Mouse (Mus musculus) MEL-GATA-1-ER (cell line): ENCODE results near the gene Angel1.

ENCODE experiments used
- DNase-seq: peaks from one replicate; pipeline ENCODE4 v3.0.0-alpha.2; 2012; ENCODE audit warnings: low read depth; ENCODE audit errors: extremely low read depth

Gene Angel1

GRCm38 (mm10) chr12:86679991-86680491 is 46.2 kb downstream of the Angel1 start:
- DNase-seq: no peak

- DNase-seq: no peak
These were observed 46.7 kb downstream of the Angel1 start for GRCm38 (mm10) chr12:86679546-86679930.

- DNase-seq: no peak
These were observed 47.4 kb downstream of the Angel1 start, which contains the start of gene Vash1 for GRCm38 (mm10) chr12:86678591-86679545. Gene Vash1 (plus strand): TSS chr12:86678700.

GRCm38 (mm10) chr12:86672507-86672906 is 53.8 kb downstream of the Angel1 start:
- DNase-seq: no peak

- DNase-seq: no peak
These were observed 54.2 kb downstream of the Angel1 start for GRCm38 (mm10) chr12:86672105-86672504.

- no peak for DNase-seq
These were observed 57.9 kb downstream of the Angel1 start for GRCm38 (mm10) chr12:86668404-86668803.

GRCm38 (mm10) chr12:86665656-86666055 is 60.6 kb downstream of the Angel1 start:
- DNase-seq: no peak

- no peak for DNase-seq
These were observed 65.8 kb downstream of the Angel1 start for GRCm38 (mm10) chr12:86660466-86660865.

GRCm38 (mm10) chr12:86659447-86659968 is 66.8 kb downstream of the Angel1 start:
- DNase-seq: no peak

- DNase-seq: no peak
These were observed 73.7 kb downstream of the Angel1 start for GRCm38 (mm10) chr12:86652570-86653041.

GRCm38 (mm10) chr12:86651301-86651860 is 74.9 kb downstream of the Angel1 start:
- DNase-seq: no peak
